Mouse (Mus musculus): Measurements from ENCODE around the gene Lamtor5. TPM values are rescaled to one million over a fixed set of nuclear protein-coding genes. Genes with fewer than 3 reads are reported as not detected.

The Lamtor5 gene
- total and polyA plus RNA-seq, 2 experiments from 2014 or later, result 77.0 to 188 TPM

- Histone ChIP-seq H3K4me2 (ENCODE audit: low read depth) (no peak overlapping the region), H3K9ac (no peak overlapping the region), H3K4me1 (ENCODE audit: insufficient read depth) (peaks cover 3% of the 10 kb centered on the region; the same call in 1 of the 2 replicates), H3K9me3 (ENCODE audit: low read length) (no peaks in the 10 kb centered on the region), H3K36me3 (ENCODE audit: insufficient read depth) (no peaks in the 10 kb centered on the region), H3K4me3 (ENCODE audit: low read depth, low read length) (no peak overlapping the region), H3K27ac (ENCODE audit: low read depth, low read length) (no peak overlapping the region), H3K27me3 (ENCODE audit: insufficient read depth, low read length) (no peaks in the 10 kb centered on the region)
- no peak for TF ChIP-seq CTCF (IDR thresholded peaks at IDR 0.05; ENCODE audit: low read depth)
- ATAC-seq (no peak), DNase-seq (no peak)
- WGBS, result 59% methylated on average over 2 of the region's 2 CpGs
These were observed 40.6 kb upstream of the Lamtor5 start for GRCm38 (mm10) chr3:107238051-107238450.

GRCm38 (mm10) chr3:107238471-107238980 is 40.1 kb upstream of the Lamtor5 start:
- no peaks in the 10 kb centered on the region for H3K36me3 ChIP-seq (ENCODE audit: insufficient read depth)
- no peaks in the 10 kb centered on the region for H3K27me3 ChIP-seq (ENCODE audit: insufficient read depth, low read length)
- 91% methylated on average over 8 of the region's 8 CpGs for WGBS
- H3K4me1 ChIP-seq (ENCODE audit: insufficient read depth), result peaks cover 3% of the 10 kb centered on the region; the same call in 1 of the 2 replicates
- no peak for DNase-seq
- no peak overlapping the region for H3K27ac ChIP-seq (ENCODE audit: low read depth, low read length)
- TF ChIP-seq CTCF (IDR thresholded peaks at IDR 0.05; ENCODE audit: low read depth), result no peak
- H3K4me2 ChIP-seq (ENCODE audit: low read depth), result no peak overlapping the region
- H3K9ac ChIP-seq, result no peak overlapping the region
- H3K4me3 ChIP-seq (ENCODE audit: low read depth, low read length), result no peak overlapping the region
- no peak for ATAC-seq
- no peaks in the 10 kb centered on the region for H3K9me3 ChIP-seq (ENCODE audit: low read length)

- no peak within 1 kb of the TSS for H3K9ac ChIP-seq
- H3K36me3 ChIP-seq (ENCODE audit: insufficient read depth), result no peaks in the 10 kb centered on the region
- no peaks in the 10 kb centered on the region for H3K9me3 ChIP-seq (ENCODE audit: low read length)
- no peak for TF ChIP-seq CTCF (IDR thresholded peaks at IDR 0.05; ENCODE audit: low read depth)
- ATAC-seq (no peak), DNase-seq (no peak)
- no peaks in the 10 kb centered on the region for H3K27me3 ChIP-seq (ENCODE audit: insufficient read depth, low read length)
- H3K27ac ChIP-seq (ENCODE audit: low read depth, low read length), result no peak within 1 kb of the TSS
- 92% methylated on average over 9 of the region's 9 CpGs for WGBS
- no peak within 1 kb of the TSS for H3K4me3 ChIP-seq (ENCODE audit: low read depth, low read length)
- no peak within 1 kb of the TSS for H3K4me2 ChIP-seq (ENCODE audit: low read depth)
- H3K4me1 ChIP-seq (ENCODE audit: insufficient read depth), result peaks cover 3% of the 10 kb centered on the region; the same call in 1 of the 2 replicates
These were observed 39.1 kb upstream of the Lamtor5 start, which contains the start of gene Prok1 for GRCm38 (mm10) chr3:107239607-107240006. Gene Prok1 (minus strand): TSS chr3:107239707.

GRCm38 (mm10) chr3:107241389-107242094 is 37.1 kb upstream of the Lamtor5 start:
- peaks cover 3% of the 10 kb centered on the region; the same call in 1 of the 2 replicates for H3K4me1 ChIP-seq (ENCODE audit: insufficient read depth)
- H3K9ac ChIP-seq, result no peak overlapping the region
- no peaks in the 10 kb centered on the region for H3K27me3 ChIP-seq (ENCODE audit: insufficient read depth, low read length)
- H3K4me3 ChIP-seq (ENCODE audit: low read depth, low read length), result no peak overlapping the region
- no peaks in the 10 kb centered on the region for H3K9me3 ChIP-seq (ENCODE audit: low read length)
- TF ChIP-seq CTCF (IDR thresholded peaks at IDR 0.05; ENCODE audit: low read depth), result no peak
- no peak overlapping the region for H3K4me2 ChIP-seq (ENCODE audit: low read depth)
- DNase-seq (peak; percentile 26), ATAC-seq (peak; percentile 76)
- no peaks in the 10 kb centered on the region for H3K36me3 ChIP-seq (ENCODE audit: insufficient read depth)
- no peak overlapping the region for H3K27ac ChIP-seq (ENCODE audit: low read depth, low read length)
- WGBS, result 12% methylated on average over 14 of the region's 14 CpGs

GRCm38 (mm10) chr3:107246876-107247275 is 31.8 kb upstream of the Lamtor5 start:
- no peak for ATAC-seq
- Histone ChIP-seq H3K36me3 (ENCODE audit: insufficient read depth) (no peaks in the 10 kb centered on the region), H3K4me3 (ENCODE audit: low read depth, low read length) (no peak overlapping the region), H3K27ac (ENCODE audit: low read depth, low read length) (no peak overlapping the region), H3K27me3 (ENCODE audit: insufficient read depth, low read length) (no peaks in the 10 kb centered on the region), H3K9ac (no peak overlapping the region), H3K4me2 (ENCODE audit: low read depth) (no peak overlapping the region), H3K9me3 (ENCODE audit: low read length) (no peaks in the 10 kb centered on the region), H3K4me1 (ENCODE audit: insufficient read depth) (no peaks in the 10 kb centered on the region)
- 77% methylated on average over 6 of the region's 6 CpGs for WGBS
- DNase-seq, result no peak
- TF ChIP-seq CTCF (IDR thresholded peaks at IDR 0.05; ENCODE audit: low read depth), result no peak

- Histone ChIP-seq H3K36me3 (ENCODE audit: insufficient read depth) (no peaks in the 10 kb centered on the region), H3K9me3 (ENCODE audit: low read length) (no peaks in the 10 kb centered on the region), H3K27ac (ENCODE audit: low read depth, low read length) (no peak overlapping the region), H3K4me2 (ENCODE audit: low read depth) (no peak overlapping the region), H3K9ac (no peak overlapping the region), H3K27me3 (ENCODE audit: insufficient read depth, low read length) (no peaks in the 10 kb centered on the region), H3K4me3 (ENCODE audit: low read depth, low read length) (no peak overlapping the region), H3K4me1 (ENCODE audit: insufficient read depth) (no peaks in the 10 kb centered on the region)
- ATAC-seq, result no peak
- TF ChIP-seq CTCF (IDR thresholded peaks at IDR 0.05; ENCODE audit: low read depth), result no peak
- 65% methylated on average over 3 of the region's 3 CpGs for WGBS
- DNase-seq, result no peak
These were observed 29.6 kb upstream of the Lamtor5 start for GRCm38 (mm10) chr3:107249042-107249441.

- Histone ChIP-seq H3K4me3 (ENCODE audit: low read depth, low read length) (no peak overlapping the region), H3K9ac (no peak overlapping the region), H3K4me1 (ENCODE audit: insufficient read depth) (no peaks in the 10 kb centered on the region), H3K27me3 (ENCODE audit: insufficient read depth, low read length) (no peaks in the 10 kb centered on the region), H3K27ac (ENCODE audit: low read depth, low read length) (no peak overlapping the region), H3K36me3 (ENCODE audit: insufficient read depth) (no peaks in the 10 kb centered on the region), H3K9me3 (ENCODE audit: low read length) (no peaks in the 10 kb centered on the region), H3K4me2 (ENCODE audit: low read depth) (no peak overlapping the region)
- no peak for DNase-seq
- TF ChIP-seq CTCF (IDR thresholded peaks at IDR 0.05; ENCODE audit: low read depth), result no peak
- no peak for ATAC-seq
- 80% methylated on average over 2 of the region's 2 CpGs for WGBS
These were observed 28.3 kb upstream of the Lamtor5 start for GRCm38 (mm10) chr3:107250320-107250719.
